Mouse (Mus musculus) lung, adult 2 months (tissue): Measurements from ENCODE around the gene Mnt.

ENCODE experiments used
- CTCF ChIP-seq: fragments of 200-500 bp; IDR thresholded peaks from 2 replicates; pipeline ENCODE4 v1.5.1; 2011; ENCODE audit warnings: mild to moderate bottlenecking, low read length, control low read depth; ENCODE audit not compliant: insufficient read depth
- POLR2A ChIP-seq: fragments of 200-500 bp; IDR thresholded peaks from 2 replicates; pipeline ENCODE4 v1.6.1; 2011; ENCODE audit warnings: low read depth, mild to moderate bottlenecking, control low read depth, low read length, borderline replicate concordance; ENCODE audit errors: extremely low read depth

DNA sequence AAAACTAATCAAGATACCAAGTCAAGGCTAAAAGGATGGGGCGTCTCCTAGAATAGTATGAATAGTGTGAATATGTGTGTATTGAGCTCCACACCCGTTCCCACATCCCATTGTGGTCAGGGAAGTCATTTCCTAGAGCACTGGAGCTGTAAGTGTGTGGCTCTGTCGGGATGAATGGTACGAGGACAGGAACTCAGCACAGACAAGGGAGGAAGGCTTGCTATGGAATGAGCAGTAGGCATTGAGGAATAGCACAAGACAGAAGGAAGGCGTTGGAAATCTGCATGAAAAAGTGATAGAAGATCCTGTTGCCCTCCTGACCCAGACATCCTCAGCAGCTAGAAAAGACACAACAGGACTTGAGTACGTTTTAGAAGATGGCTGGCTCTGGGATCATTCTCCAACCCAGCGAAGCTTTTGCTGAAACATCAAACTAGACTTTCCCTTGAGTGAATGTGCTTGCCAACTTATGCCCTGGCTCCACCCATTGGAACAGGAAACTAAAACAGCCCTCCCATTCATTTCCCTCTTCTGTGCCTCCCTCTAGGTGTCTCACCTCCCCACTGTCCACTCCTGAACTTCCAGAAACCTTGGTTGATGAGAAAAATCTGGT is 2.8 kb upstream of the Mnt start:
- no peak for TF ChIP-seq CTCF
- TF ChIP-seq POLR2A, result no peak
